Mouse (Mus musculus) monocyte, adult 5-6 weeks (primary cell): ENCODE measurements around the gene Aunip. TPM values are rescaled to one million over a fixed set of nuclear protein-coding genes. Genes with fewer than 3 reads are reported as not detected.

Experiments
- ATAC-seq: fragments of 153-309, 156-312 bp; replicated peaks from 2 replicates; pipeline ENCODE4 v1.8.0; 2017; ENCODE audit warnings: mild to moderate bottlenecking; ENCODE audit not compliant: low TSS enrichment, insufficient number of reproducible peaks, severe bottlenecking, poor library complexity, low FRiP score
- total RNA-seq: library from RNA; stranded (forward); fragments of 200-1000, 200-491, 200-594 nt; gene quantifications from 3 replicates; pipeline ENCODE4 v1.2.3, GENCODE M21; 2017

Gene Aunip
- total RNA-seq, 1 experiment from 2014 or later: not detected

GRCm38 (mm10) chr4:134570704-134571451, 60.1 kb downstream of the Aunip start:
- no peak for ATAC-seq

- no peak for ATAC-seq
These were observed 61.9 kb downstream of the Aunip start for GRCm38 (mm10) chr4:134572449-134573300.

Other genes with a start within 250 kb of the Aunip start
- 14.7 to 25.2 TPM (median 21.5 TPM) in 3 replicates for gene Pdik1l, start 223.1 kb upstream of the Aunip start, total RNA-seq
- gene Trim63, start 195.9 kb upstream of the Aunip start, total RNA-seq: not detected in 3 replicates
- gene Slc30a2, start 167.8 kb upstream of the Aunip start, total RNA-seq: not detected in 3 replicates
- 0.29 TPM in 1 of 3 replicates, not detected in the others for gene Extl1, start 127.1 kb upstream of the Aunip start, total RNA-seq
- 0.64 to 3.8 TPM (median 1.5 TPM) in 3 replicates for gene Pafah2, start 114.7 kb upstream of the Aunip start, total RNA-seq
- 17.1 to 48.5 TPM (median 25.0 TPM) in 3 replicates for gene Stmn1, start 42.7 kb upstream of the Aunip start, total RNA-seq
- gene Paqr7, start 14.3 kb upstream of the Aunip start, total RNA-seq: 2.3 to 9.8 TPM (median 5.0 TPM) in 3 replicates
- 35.4 to 39.0 TPM (median 37.6 TPM) in 3 replicates for gene Mtfr1l, start 24.4 kb downstream of the Aunip start, total RNA-seq
- gene Selenon, start 41.2 kb downstream of the Aunip start, total RNA-seq: 13.0 to 27.3 TPM (median 15.4 TPM) in 3 replicates
- 12.8 to 13.9 TPM (median 13.3 TPM) in 3 replicates for gene Man1c1, start 193.3 kb downstream of the Aunip start, total RNA-seq